Mouse (Mus musculus) cerebellum, adult 2 months (tissue): ENCODE measurements around the gene Mdm2. TPM values are rescaled to one million over a fixed set of nuclear protein-coding genes. Genes with fewer than 3 reads are reported as not detected.

ENCODE experiments used
- DNase-seq, 2 experiments: peaks; one replicate each; pipeline ENCODE4 v3.0.0; 2021
- H3K27ac ChIP-seq: fragments of 200-500 bp; 2 replicates; pipeline ENCODE4 v1.5.1; 2012; ENCODE audit warnings: low read length, control low read depth, inconsistent platforms; ENCODE audit not compliant: insufficient read depth
- H3K27me3 ChIP-seq: fragments of 200-500 bp; 2 replicates; pipeline ENCODE4 v1.6.1; 2012; ENCODE audit warnings: inconsistent platforms, mild to moderate bottlenecking, low read length, moderate library complexity; ENCODE audit not compliant: control insufficient read depth, insufficient read depth
- H3K4me1 ChIP-seq: fragments of 200-500 bp; 2 replicates; pipeline ENCODE4 v1.6.1; 2011; ENCODE audit warnings: low read length; ENCODE audit not compliant: control insufficient read depth, insufficient read depth
- H3K4me3 ChIP-seq: fragments of 200-500 bp; replicated peaks from 2 replicates; pipeline ENCODE3; 2011; ENCODE audit warnings: mild to moderate bottlenecking, low read depth, low read length, control low read depth; ENCODE audit not compliant: insufficient read depth
- CTCF ChIP-seq: fragments of 200-500 bp; IDR thresholded peaks from 2 replicates; pipeline ENCODE4 v1.5.1; 2011; ENCODE audit warnings: low read depth, mild to moderate bottlenecking, control low read depth, low read length, moderate library complexity, borderline replicate concordance; ENCODE audit not compliant: insufficient read depth
- POLR2A ChIP-seq: fragments of 200-500 bp; IDR thresholded peaks from 2 replicates; pipeline ENCODE4 v1.6.1; 2011; ENCODE audit warnings: low read length, control low read depth, borderline replicate concordance; ENCODE audit not compliant: insufficient read depth
- WGBS: fragments of 180-500 bp; shearing (Covaris S2); methylation state at CpG from one replicate; pipeline ENCODE4 v1.1.7; 2018; 5-methylcytosine and 5-hydroxymethylcytosine counted together
- polyA plus RNA-seq: library from polyadenylated mRNA; depleted of rRNA; stranded (reverse); fragments of >200 nt; gene quantifications from 2 replicates; pipeline ENCODE4 v1.2.3, GENCODE M21; 2012

The Mdm2 gene
- polyA plus RNA-seq, 1 experiment = 67.6 TPM

DNA sequence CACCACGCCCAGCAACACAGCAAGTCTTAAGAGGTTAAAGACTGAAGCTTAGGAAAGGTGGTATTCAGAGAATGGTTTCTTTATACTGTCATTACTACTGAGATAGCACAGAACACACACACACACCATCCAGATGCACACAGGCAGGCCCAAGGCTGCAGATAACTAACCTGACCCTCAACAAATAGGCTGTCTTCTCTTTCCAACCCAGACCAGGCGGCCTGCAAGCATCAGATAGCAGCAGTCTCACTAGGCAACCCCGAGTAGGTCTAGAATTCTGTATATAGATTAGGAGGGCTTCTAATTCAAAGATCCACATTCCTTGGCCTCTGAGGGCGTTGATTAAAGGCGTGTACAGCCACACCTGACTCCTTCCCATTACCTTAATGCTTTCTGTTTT lies 21.6 kb upstream of the Mdm2 start:
- DNase-seq = no peak
- H3K4me1 ChIP-seq = no peaks in the 10 kb centered on the region
- H3K27ac ChIP-seq = no peak overlapping the region
- H3K27me3 ChIP-seq = no peaks in the 10 kb centered on the region
- no peak overlapping the region for H3K4me3 ChIP-seq
- TF ChIP-seq CTCF = no peak
- no peak for TF ChIP-seq POLR2A
- 95% methylated on average over 5 of the region's 5 CpGs for WGBS

- DNase-seq = peak in 1 of 2 experiments; percentile 25
- Histone ChIP-seq H3K4me1 (no peaks in the 10 kb centered on the region), H3K27me3 (no peaks in the 10 kb centered on the region), H3K4me3 (no peak overlapping the region), H3K27ac (no peak overlapping the region)
- TF ChIP-seq CTCF = peak; percentile 42; the same call in 1 of the 2 replicates
- TF ChIP-seq POLR2A = no peak
- 58% methylated on average over 15 of the region's 15 CpGs for WGBS
These were observed 20.9 kb upstream of the Mdm2 start for GRCm38 (mm10) chr10:117731244-117732101.

GRCm38 (mm10) chr10:117730637-117731203 lies 20.2 kb upstream of the Mdm2 start:
- Histone ChIP-seq H3K4me1 (no peaks in the 10 kb centered on the region), H3K27me3 (no peaks in the 10 kb centered on the region), H3K27ac (no peak overlapping the region), H3K4me3 (no peak overlapping the region)
- TF ChIP-seq POLR2A (no peak), CTCF (no peak)
- WGBS = 95% methylated on average over 12 of the region's 12 CpGs
- no peak for DNase-seq

- WGBS = 95% methylated on average over 7 of the region's 7 CpGs
- TF ChIP-seq CTCF = no peak
- TF ChIP-seq POLR2A = no peak
- DNase-seq = no peak
- H3K4me1 ChIP-seq = no peaks in the 10 kb centered on the region
- H3K27me3 ChIP-seq = no peaks in the 10 kb centered on the region
- no peak overlapping the region for H3K27ac ChIP-seq
- H3K4me3 ChIP-seq = no peak overlapping the region
These were observed 19.6 kb upstream of the Mdm2 start for GRCm38 (mm10) chr10:117730140-117730539.

DNA sequence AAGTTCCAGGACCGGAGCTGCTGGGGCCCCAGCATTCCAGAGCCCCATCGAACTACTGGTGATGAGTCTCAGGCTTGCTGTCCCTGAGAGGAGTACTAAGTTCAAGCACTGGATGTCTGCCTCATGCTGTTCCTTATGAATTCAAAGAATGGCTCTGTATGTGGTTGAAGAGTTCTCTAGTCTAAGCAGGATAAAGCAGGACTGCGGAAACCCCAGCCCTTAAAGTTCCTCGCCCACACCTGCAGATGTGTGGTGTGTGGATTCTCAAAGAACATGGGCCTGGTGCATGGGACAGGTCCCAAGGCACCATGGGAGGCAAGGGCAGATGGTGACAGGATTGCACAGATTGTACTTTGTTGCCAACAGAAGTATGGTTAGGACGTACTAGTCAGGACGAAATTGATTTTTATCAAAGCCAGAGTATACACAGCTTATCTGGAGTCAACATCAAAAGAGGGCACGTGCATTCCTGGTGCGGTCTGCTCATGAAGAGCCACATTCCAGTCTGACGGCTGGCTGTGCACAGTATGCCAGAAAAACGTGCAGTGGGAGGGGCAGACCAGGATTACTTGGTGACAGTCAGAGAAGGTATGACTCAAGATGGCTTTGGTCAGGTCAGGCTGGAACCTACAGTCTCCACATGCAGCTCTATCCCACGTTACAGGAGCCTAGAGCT lies 18.7 kb upstream of the Mdm2 start:
- Histone ChIP-seq H3K27ac (no peak overlapping the region), H3K27me3 (no peaks in the 10 kb centered on the region), H3K4me1 (no peaks in the 10 kb centered on the region), H3K4me3 (no peak overlapping the region)
- WGBS = 61% methylated on average over 11 of the region's 11 CpGs
- TF ChIP-seq POLR2A = no peak
- no peak for TF ChIP-seq CTCF
- no peak for DNase-seq

DNA sequence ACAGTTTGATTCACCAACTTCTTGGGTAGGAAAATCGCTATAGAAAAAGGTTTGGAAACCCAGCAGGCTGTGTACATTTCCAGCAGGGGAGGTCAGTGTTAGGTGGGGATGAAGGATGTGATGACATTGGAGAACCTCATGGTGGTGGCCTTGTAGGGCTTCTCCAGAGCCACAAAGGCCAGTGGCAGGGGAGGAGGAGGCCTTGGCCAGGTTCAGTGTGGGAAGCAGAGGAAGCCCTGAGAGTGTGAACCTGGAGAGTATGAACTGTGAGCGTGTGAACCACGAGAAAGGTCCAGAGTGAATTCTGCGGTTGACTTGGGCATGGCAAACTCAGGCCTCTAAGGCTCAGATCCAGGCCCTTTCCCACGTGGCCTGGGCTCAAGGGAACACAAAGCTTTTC lies 18.0 kb upstream of the Mdm2 start:
- Histone ChIP-seq H3K4me3 (no peak overlapping the region), H3K27ac (no peak overlapping the region), H3K4me1 (no peaks in the 10 kb centered on the region), H3K27me3 (no peaks in the 10 kb centered on the region)
- TF ChIP-seq POLR2A (no peak), CTCF (no peak)
- DNase-seq = no peak
- 84% methylated on average over 5 of the region's 5 CpGs for WGBS

- H3K27ac ChIP-seq = no peak overlapping the region
- no peak overlapping the region for H3K4me3 ChIP-seq
- no peak for TF ChIP-seq POLR2A
- TF ChIP-seq CTCF = no peak
- H3K27me3 ChIP-seq = no peaks in the 10 kb centered on the region
- H3K4me1 ChIP-seq = no peaks in the 10 kb centered on the region
- DNase-seq = no peak
- 88% methylated on average over 9 of the region's 9 CpGs for WGBS
These were observed 17.1 kb upstream of the Mdm2 start for GRCm38 (mm10) chr10:117727518-117728110.
